Mouse (Mus musculus) liver, embryonic 18 days (tissue): ENCODE data around the gene Rps27rt. TPM values are rescaled to one million over a fixed set of nuclear protein-coding genes. Genes with fewer than 3 reads are reported as not detected.

Source experiments
- polyA plus RNA-seq: library from polyadenylated mRNA; depleted of rRNA; stranded (reverse); fragments of >200 nt; gene quantifications from 2 replicates; pipeline ENCODE4 v1.2.3, GENCODE M21; 2012; rRNA removed

The Rps27rt gene
- 35.3 and 45.8 TPM in 2 replicates for polyA plus RNA-seq

GRCm38 (mm10) chr9:114982689-114983360 is at the start of gene Rps27rt:
Gene Rps27rt, minus strand, starts transcription at chr9:114982739.

GRCm38 (mm10) chr9:114978281-114979111 is 4.0 kb downstream of the Rps27rt start, which contains the start of gene Osbpl10:
Gene Osbpl10, plus strand, starts transcription at chr9:114978569.

GRCm38 (mm10) chr9:114933723-114934171 is 48.8 kb downstream of the Rps27rt start, which contains the start of gene Gpd1l:
Gene Gpd1l, minus strand, starts transcription at chr9:114933987.

Other genes starting within 250 kb of the Rps27rt start
- 54.8 and 57.0 TPM in 2 replicates for gene Cmtm7, start 200.9 kb downstream of the Rps27rt start, polyA plus RNA-seq
- 61.0 and 62.6 TPM in 2 replicates for gene Cmtm8, start 138.6 kb downstream of the Rps27rt start, polyA plus RNA-seq
- gene Gpd1l, start 48.8 kb downstream of the Rps27rt start, polyA plus RNA-seq = 7.7 and 8.3 TPM in 2 replicates
- 0.26 and 0.41 TPM in 2 replicates for gene Osbpl10, start 4.2 kb downstream of the Rps27rt start, polyA plus RNA-seq